Mouse (Mus musculus) thymus, adult 2 months (tissue): ENCODE data around the gene Gpr137.

ENCODE experiments used
- CTCF ChIP-seq: fragments of 200-500 bp; IDR thresholded peaks from 2 replicates; pipeline ENCODE4 v1.5.1; 2012; ENCODE audit warnings: mild to moderate bottlenecking, control low read depth, low read length, moderate library complexity, borderline replicate concordance; ENCODE audit not compliant: control insufficient read depth, poor library complexity, insufficient read depth; ENCODE audit errors: extremely low read depth
- POLR2A ChIP-seq: fragments of 200-500 bp; IDR thresholded peaks from 2 replicates; pipeline ENCODE4 v1.6.1; 2012; ENCODE audit warnings: mild to moderate bottlenecking, low read length, control low read depth, moderate library complexity; ENCODE audit not compliant: control insufficient read depth, poor library complexity, insufficient read depth; ENCODE audit errors: extremely low read depth

- TF ChIP-seq CTCF, result no peak
- no peak for TF ChIP-seq POLR2A
Measured at GRCm38 (mm10) chr19:6950613-6951153, 8.4 kb upstream of the Gpr137 start.
